Mouse (Mus musculus) brain, embryonic 18.5 days (tissue): ENCODE results near the gene Fcer1g.

Experiments
- DNase-seq: peaks from one replicate; pipeline ENCODE4 v3.0.0-alpha.2; 2012; ENCODE audit warnings: low read depth, low spot score

The Fcer1g gene

DNA sequence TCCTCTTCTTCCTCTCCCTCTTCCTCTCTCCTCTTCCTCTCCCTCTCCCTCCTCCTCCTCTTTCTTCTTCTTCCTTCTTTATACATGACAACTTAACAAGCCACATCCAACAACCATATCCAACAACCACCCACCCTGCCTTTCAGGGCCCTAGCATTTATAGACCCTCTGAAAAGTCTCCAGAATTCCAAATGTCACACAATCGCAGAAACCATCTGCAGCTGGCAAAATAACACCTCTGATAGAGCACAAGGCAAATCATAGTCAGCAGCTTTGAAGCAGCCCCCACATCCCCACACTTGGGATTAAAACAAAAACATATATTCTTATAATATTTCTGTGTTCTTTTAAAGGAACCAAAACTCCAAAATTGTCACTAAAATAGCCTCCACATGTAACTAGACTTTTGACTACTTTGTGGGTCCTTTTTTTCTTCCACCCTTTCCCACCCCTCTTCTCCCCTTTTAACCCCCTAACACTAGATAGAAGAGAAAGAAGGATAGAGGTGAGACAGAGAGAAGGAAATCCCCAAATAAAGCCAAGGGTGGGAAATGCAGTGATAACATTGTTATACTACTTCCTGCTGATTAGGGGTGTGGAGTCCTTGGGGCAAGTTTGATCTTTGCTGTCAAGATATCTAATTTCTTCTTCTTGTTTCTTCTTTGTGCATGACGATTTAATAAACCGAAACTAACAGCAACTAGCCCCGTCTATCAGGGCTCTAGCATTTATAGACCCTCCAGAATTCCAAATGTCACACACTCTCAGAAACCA lies 32.0 kb upstream of the Fcer1g start:
- DNase-seq: no peak

DNA sequence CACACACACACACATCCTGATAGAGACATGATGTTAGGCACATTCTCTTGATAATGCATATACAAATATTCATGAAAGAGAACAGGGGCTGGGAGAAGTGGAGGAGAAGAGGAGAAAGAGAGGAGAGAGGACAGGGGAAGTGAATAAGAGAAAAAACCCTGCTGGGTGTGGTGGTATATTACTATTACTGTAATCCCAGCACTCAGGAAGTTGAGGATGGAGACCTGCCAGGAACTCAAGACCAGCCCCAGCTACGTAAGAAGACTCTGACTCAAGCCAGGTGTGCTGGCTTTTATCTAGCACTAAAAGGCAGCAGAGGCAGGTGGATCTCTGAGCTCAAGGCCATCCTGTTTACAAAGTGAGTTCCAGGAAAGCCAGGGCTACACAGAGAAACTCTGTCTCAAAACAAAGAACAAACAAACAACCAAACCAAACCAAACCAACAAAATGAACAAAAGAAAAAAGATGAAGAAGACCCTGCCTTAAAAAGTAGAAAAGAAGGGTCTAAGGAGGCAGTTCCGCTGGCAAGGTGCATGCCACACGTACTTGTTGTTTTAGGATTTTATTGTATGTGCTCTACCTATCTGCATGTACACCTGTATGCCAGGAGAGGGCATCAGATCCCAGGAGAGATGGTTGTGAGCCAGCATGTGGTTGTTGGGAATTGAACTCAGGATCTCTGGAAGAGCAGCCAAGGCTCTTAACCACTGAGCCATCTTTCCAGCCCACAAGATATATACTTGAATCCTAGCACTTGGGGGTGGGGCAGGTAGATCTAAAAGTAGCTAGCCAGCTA lies 29.7 kb upstream of the Fcer1g start:
- no peak for DNase-seq

DNA sequence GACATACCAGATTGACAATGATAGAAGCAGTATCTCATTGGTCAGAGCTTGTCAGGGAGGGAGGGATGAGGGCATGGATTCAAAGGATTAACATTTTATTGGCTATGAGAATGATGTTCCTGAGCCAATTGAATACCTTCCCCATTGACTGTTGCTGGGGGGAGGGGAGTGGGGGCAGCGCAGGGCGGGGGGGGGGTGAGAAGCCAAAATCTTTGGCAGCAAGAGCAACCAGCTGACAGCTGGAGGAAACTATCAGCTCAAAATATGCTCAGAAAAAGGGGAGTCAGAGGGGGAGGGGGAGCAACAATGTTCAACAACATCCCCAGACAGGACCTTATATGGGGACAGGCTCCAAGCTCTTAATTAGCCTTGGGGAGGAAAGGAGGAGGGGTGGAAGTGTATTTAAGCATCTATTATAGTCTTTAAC lies 29.0 kb upstream of the Fcer1g start:
- DNase-seq: peak; percentile 83

DNA sequence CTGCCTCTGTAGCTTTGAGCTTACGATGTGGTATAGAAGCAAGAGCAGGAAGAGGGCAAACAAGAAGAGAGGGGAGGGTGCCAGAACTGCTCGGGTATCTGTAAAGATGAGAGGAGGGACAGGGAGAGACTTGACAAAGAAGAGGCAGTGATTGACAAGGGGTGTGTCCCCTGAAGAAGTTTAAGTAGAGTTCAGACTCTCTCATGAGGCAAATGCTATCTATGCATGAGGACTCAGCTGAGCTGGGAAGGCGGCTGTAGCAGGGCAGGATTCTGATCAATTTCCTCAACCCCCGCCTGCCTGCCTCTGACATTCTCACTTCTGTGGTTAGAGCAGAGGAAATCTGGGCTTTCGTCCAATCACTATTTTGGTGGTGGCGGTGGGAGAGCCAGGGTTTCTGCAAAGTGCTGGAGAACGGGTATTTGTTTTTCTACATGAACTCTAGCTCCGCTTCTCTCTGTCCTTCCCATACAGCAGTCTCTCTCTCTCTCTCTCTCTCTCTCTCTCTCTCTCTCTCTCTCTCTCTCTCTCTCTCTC lies 28.5 kb upstream of the Fcer1g start:
- DNase-seq: peak; percentile 79

- no peak for DNase-seq
Measured at GRCm38 (mm10) chr1:171260316-171260715, 26.2 kb upstream of the Fcer1g start.

DNA sequence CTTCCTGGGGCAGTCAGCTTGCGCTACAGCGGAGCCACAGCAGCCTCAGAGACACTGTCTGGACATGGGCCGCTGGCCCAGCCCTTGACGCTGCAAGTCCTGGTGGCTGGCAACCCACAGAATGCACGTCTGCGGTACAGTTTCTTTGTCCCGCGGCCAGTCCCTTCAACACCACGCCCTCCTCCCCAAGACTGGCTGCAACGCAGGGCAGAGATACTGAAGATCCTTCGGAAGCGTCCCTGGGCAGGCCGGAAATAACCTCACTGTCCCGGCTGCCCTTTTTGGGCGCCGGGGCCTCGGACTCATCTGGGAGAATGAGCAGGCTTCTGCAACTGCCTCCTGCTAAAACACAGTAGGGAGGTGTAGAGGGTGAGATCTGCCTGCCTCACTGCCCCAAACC lies 24.8 kb upstream of the Fcer1g start:
- no peak for DNase-seq

DNA sequence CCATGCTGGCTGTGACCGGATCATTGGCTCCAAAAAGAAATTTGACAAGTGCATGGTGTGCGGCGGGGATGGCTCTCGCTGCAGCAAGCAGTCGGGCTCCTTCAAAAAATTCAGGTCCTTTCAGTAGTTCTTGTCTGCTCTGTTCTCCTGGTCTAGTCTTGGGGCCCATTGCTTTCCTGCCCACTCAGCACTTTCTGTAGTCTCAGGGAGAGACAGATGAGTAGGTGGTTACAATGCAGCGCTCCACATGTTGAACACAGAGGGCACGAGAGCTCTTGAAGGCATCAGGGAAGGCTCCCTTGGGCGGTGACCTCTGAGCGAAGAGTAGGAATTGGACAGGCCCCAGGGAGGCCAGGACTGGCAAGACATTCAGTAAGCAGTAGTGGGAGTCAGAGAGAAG lies 23.6 kb upstream of the Fcer1g start:
- no peak for DNase-seq

GRCm38 (mm10) chr1:171256937-171257548 lies 22.9 kb upstream of the Fcer1g start:
- no peak for DNase-seq

GRCm38 (mm10) chr1:171256095-171256818 lies 22.1 kb upstream of the Fcer1g start:
- no peak for DNase-seq

DNA sequence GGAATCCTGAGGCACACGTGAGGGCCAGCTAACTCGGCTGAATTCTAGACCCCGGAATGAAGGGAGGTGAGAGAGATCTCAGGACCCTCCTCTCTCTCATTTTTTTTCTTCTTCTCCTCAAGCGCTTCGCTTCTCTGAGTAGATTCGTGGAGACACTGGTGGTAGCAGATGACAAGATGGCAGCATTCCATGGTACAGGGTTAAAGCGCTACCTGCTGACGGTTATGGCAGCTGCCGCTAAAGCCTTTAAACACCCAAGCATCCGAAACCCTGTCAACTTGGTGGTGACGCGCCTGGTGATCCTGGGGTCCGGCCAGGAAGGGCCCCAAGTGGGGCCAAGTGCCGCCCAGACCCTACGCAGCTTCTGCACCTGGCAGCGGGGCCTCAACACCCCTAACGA lies 18.2 kb upstream of the Fcer1g start:
- no peak for DNase-seq

DNA sequence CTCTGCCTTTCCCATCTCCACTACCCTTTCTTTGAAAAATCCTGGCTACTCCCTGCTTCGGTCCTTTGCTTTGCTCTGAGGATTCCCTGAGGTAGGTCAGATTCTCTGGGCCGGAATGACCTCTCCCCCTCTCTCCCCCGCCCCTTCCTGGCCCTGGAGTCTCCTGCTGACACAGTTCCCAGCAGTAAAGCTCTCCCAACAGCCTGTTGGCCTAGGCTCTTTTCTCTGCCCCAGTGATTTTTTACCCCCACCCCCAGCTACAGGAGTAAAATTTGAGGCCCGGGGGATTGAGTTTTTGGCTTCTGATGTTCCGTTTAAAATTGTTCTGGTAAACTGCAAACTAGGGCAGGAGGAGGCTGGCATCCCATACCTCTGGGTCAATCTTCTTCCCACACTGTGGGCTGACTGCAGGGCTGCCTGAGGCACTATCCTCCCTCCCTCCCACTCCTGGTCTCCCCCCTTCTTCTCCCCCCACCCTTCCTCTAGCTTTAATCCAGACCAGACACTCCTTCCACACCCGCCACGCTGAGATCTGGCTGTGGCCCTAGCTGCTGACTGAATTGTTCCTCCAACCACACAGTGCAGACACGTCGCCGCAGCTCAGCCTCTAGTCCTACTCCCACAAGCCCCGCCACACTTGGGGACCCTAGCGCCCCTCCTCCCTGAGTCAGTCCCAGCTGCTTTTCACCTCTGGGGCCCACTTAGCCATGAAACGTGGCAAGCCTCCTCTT lies 17.6 kb upstream of the Fcer1g start:
- DNase-seq: no peak

DNA sequence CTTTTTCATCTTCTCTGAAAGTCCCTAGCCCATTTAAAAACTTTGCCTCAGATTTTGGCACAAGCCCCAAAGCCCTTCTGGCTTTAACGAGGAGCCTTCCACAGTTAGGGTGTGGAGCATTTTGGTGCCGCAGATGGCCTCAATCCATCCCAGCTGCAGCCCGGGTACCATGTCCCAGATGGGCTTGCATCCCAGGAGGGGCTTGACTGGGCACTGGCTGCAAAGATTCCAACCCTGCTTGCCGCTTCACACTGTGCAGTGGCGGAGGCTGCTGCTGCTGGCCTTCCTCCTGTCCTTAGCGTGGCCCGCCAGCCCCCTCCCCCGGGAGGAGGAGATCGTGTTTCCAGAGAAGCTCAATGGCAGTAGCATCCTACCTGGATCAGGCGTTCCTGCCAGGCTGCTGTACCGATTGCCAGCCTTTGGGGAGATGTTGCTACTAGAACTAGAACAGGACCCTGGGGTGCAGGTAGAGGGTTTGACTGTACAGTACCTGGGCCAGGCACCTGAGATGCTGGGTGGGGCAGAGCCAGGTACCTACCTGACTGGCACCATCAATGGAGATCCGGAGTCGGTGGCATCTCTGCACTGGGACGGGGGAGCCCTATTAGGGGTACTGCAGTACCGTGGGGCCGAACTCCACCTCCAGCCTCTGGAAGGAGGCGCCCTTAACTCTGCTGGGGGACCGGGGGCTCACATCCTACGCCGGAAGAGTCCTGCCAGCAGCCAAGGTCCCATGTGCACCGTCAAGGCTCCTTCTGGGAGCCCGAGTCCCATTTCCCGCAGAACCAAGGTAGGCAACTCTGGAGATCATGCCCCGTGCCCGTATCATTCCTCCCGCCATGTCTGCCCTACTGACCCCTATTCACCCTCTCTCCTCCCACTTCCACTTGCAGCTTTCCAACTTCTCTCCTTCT lies 16.8 kb upstream of the Fcer1g start, which contains the start of gene Ndufs2:
Gene Ndufs2, minus strand, starts transcription at position 709 of the 914 bp plus-strand sequence.
- DNase-seq: no peak

GRCm38 (mm10) chr1:171249913-171250600 lies 15.9 kb upstream of the Fcer1g start, which contains the start of gene Adamts4:
Gene Adamts4, plus strand, starts transcription at chr1:171250421.
- DNase-seq: no peak

- DNase-seq: no peak
Measured at GRCm38 (mm10) chr1:171248386-171249226, 14.4 kb upstream of the Fcer1g start.

DNA sequence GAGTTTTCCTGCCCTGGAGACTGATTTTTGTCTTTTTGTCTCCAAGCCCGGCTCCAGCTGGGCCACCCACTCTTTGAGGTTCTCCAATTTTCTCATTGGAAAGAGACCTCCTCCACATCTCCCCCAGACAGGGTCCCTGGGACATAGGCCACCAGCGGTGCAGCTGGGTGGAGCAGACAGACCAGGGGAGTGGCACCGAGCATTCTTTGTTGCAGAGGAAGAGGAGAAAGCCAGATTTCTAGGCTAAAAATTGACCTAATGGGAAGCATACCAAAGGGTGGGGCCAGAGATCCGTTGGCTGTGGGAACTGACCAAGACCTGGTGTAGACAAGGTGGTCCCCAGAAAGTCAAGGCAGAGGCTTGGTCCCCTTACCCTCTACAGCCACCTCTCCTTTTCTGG lies 13.8 kb upstream of the Fcer1g start:
- DNase-seq: no peak

- no peak for DNase-seq
Measured at GRCm38 (mm10) chr1:171247453-171247841, 13.3 kb upstream of the Fcer1g start.

GRCm38 (mm10) chr1:171246709-171247452 lies 12.7 kb upstream of the Fcer1g start:
- peak; percentile 97 for DNase-seq
